Comparison of ENCODE assay signal across 8 mouse cellular contexts in the genomic region with DNA sequence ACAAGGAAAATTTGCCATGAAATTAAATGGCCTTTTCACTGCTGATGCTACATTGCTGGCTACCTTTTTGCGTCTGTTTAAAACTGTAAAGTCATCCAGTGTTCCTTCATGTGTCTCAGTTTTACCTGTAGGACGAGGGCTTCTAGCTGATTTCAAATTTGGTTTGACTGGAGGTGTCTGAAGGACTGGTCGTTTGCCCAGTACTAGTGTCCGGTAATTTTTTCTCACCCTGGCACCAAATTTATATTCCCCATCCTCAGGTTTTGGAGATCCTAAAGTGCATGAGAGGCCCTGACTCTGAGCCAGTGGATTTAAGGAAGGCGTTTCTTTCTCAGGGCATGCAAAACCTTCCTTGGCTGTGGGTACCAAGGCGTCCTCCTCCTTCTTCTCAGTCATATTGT. TPM values are rescaled to one million over a fixed set of nuclear protein-coding genes. Genes with fewer than 3 reads are reported as not detected.
A peak's percentile ranks its signal among the peaks of the same experiment; 100 is the strongest.
DNase-seq lines count a peak whose midpoint lies in the region; ATAC-seq lines count a peak whose summit lies in the region.

No protein-coding gene starts in this region.

- no peaks in the 10 kb centered on the region for H3K36me3 ChIP-seq in megakaryocyte, embryonic 14.5 days (replicated peaks; ENCODE audit: low read length)
- H3K36me3 ChIP-seq in liver, embryonic 13.5 days = no peaks in the 10 kb centered on the region

- no peaks in the 10 kb centered on the region for H3K9me3 ChIP-seq in megakaryocyte, embryonic 14.5 days
- H3K9me3 ChIP-seq in liver, embryonic 13.5 days (replicated peaks) = no peaks in the 10 kb centered on the region

- H3K4me1 ChIP-seq in megakaryocyte, embryonic 14.5 days = peaks cover 44% of the 10 kb centered on the region
- peaks cover 51% of the 10 kb centered on the region for H3K4me1 ChIP-seq in liver, embryonic 13.5 days (replicated peaks)

- no peak for ATAC-seq in megakaryocyte, adult 5-6 weeks (ENCODE audit: poor library complexity, severe bottlenecking)
- ATAC-seq in liver, embryonic 13.5 days (ENCODE audit: low read depth) = no peak

- peak; percentile 19 to 54 for DNase-seq in cerebellum, postnatal 14 days
- DNase-seq in cerebellum, adult 9-11 months = no peak
- DNase-seq in liver, embryonic 13.5 days = no peak
- DNase-seq in urinary bladder, adult 2 months (ENCODE audit: low spot score) = no peak
- DNase-seq in layer of hippocampus, postnatal 25 days (ENCODE audit: extremely low spot score in 1 of 2, low spot score in 1 of 2) = no peak
- no peak for DNase-seq in adipocyte (ENCODE audit: low spot score)

- no peak overlapping the region for H3K27ac ChIP-seq in liver, embryonic 13.5 days

- 50% methylated on average over 6 of the region's 6 CpGs for WGBS in liver, embryonic 13.5 days (ENCODE audit: insufficient replicate concordance)

- peaks cover 40% of the 10 kb centered on the region for H3K27me3 ChIP-seq in megakaryocyte, embryonic 14.5 days (replicated peaks)
- H3K27me3 ChIP-seq in liver, embryonic 13.5 days = peaks cover 93% of the 10 kb centered on the region

- peak overlapping the region; percentile 97 for H3K4me3 ChIP-seq in megakaryocyte, embryonic 14.5 days (replicated peaks)
- peak overlapping the region; percentile 77 for H3K4me3 ChIP-seq in liver, embryonic 13.5 days (replicated peaks)

- peak overlapping the region; percentile 96 for H3K4me2 ChIP-seq in liver, embryonic 13.5 days

- peak overlapping the region; percentile 81; the same call in 1 of the 2 replicates for H3K9ac ChIP-seq in liver, embryonic 13.5 days

RNA-seq across cellular contexts. Expression of a gene that starts 3.1 kb away (rescaled TPM):
- polyA plus RNA-seq in megakaryocyte, embryonic 14.5 days (2012; ENCODE audit: insufficient read depth, low replicate concordance) = 0.04 and 1.8 TPM in 2 replicates
- 0.09 TPM in 1 of 2 replicates, not detected in the other for total RNA-seq in megakaryocyte, adult 5-6 weeks (2015)
- not detected in 2 replicates for total RNA-seq in megakaryocyte, adult 5-6 weeks (2017)
- polyA plus RNA-seq in liver, embryonic 13.5 days (2015; fragmentation: Nextera tagmentation; extraction: Ambion mirVana) = 0.47 and 0.95 TPM in 2 replicates
- polyA plus RNA-seq in urinary bladder, adult 2 months (2012; rRNA removed) = 3.4 and 4.9 TPM in 2 replicates
- 10 to 100 TPM; 14.6 to 17.0 TPM for total RNA-seq in layer of hippocampus, postnatal 25 days (2021)

RNA-seq across cellular contexts. Expression of a gene that starts 8.2 kb away (rescaled TPM):
- 0.12 and 1.7 TPM in 2 replicates for polyA plus RNA-seq in megakaryocyte, embryonic 14.5 days (2012; ENCODE audit: insufficient read depth, low replicate concordance)
- total RNA-seq in megakaryocyte, adult 5-6 weeks (2015) = not detected in 2 replicates
- total RNA-seq in megakaryocyte, adult 5-6 weeks (2017) = 0.22 and 0.24 TPM in 2 replicates
- 1.2 and 1.6 TPM in 2 replicates for polyA plus RNA-seq in liver, embryonic 13.5 days (2015; fragmentation: Nextera tagmentation; extraction: Ambion mirVana)
- polyA plus RNA-seq in urinary bladder, adult 2 months (2012; rRNA removed) = 3.6 and 3.9 TPM in 2 replicates
- total RNA-seq in layer of hippocampus, postnatal 25 days (2021) = 1 to 10 TPM; 2.7 to 3.3 TPM

RNA-seq across cellular contexts. Expression of a gene that starts 9.3 kb away (rescaled TPM):
- 5.1 and 28.3 TPM in 2 replicates for polyA plus RNA-seq in megakaryocyte, embryonic 14.5 days (2012; ENCODE audit: insufficient read depth, low replicate concordance)
- 41.5 and 50.7 TPM in 2 replicates for total RNA-seq in megakaryocyte, adult 5-6 weeks (2015)
- 47.3 and 52.8 TPM in 2 replicates for total RNA-seq in megakaryocyte, adult 5-6 weeks (2017)
- 29.1 and 34.3 TPM in 2 replicates for polyA plus RNA-seq in liver, embryonic 13.5 days (2015; fragmentation: Nextera tagmentation; extraction: Ambion mirVana)
- polyA plus RNA-seq in urinary bladder, adult 2 months (2012; rRNA removed) = 31.4 and 31.7 TPM in 2 replicates
- 10 to 100 TPM; 53.0 to 58.9 TPM for total RNA-seq in layer of hippocampus, postnatal 25 days (2021)

RNA-seq across cellular contexts. Expression of a gene that starts 49.0 kb away (rescaled TPM):
- not detected in 2 replicates for polyA plus RNA-seq in megakaryocyte, embryonic 14.5 days (2012; ENCODE audit: insufficient read depth, low replicate concordance)
- total RNA-seq in megakaryocyte, adult 5-6 weeks (2015) = not detected in 2 replicates
- not detected in 2 replicates for total RNA-seq in megakaryocyte, adult 5-6 weeks (2017)
- polyA plus RNA-seq in liver, embryonic 13.5 days (2015; fragmentation: Nextera tagmentation; extraction: Ambion mirVana) = not detected in 2 replicates
- polyA plus RNA-seq in urinary bladder, adult 2 months (2012; rRNA removed) = not detected in 2 replicates
- not detected for total RNA-seq in layer of hippocampus, postnatal 25 days (2021)

Comparison
In these comparisons a context has a peak if more than half of its experiments do, and no peak if none do; other contexts are left out.
1. DNase-seq: peak in cerebellum, postnatal 14 days (2 of 2); none in cerebellum, adult 9-11 months (single experiment), liver, embryonic 13.5 days (single experiment), urinary bladder, adult 2 months (single experiment), layer of hippocampus, postnatal 25 days (0 of 2) and adipocyte (single experiment).